ENCODE assay signal across 9 mouse cellular contexts in genomic region chr15:80159286-80159901, GRCm38 (mm10). TPM values are rescaled to one million over a fixed set of nuclear protein-coding genes. Genes with fewer than 3 reads are reported as not detected.
A peak's percentile ranks its signal among the peaks of the same experiment; 100 is the strongest.
DNase-seq lines count a peak whose midpoint lies in the region; ATAC-seq and TF ChIP-seq lines count a peak whose summit lies in the region.
"Had no signal": no experiment of that assay in that cellular context is flagged by ENCODE, and none has a peak within 500 bp of the region (broad histone marks: within the 10 kb centered on the region; RNA-seq: fewer than 3 reads in every experiment).

No protein-coding gene starts in this region.

- peak; percentile 38 for ATAC-seq in frontal cortex, adult (ENCODE audit: low TSS enrichment)
- peak; percentile 80 for ATAC-seq in lung, embryonic 14.5 days (ENCODE audit: insufficient read depth)

- WGBS in lung, embryonic 14.5 days = 28% methylated on average over 8 of the region's 8 CpGs

- peaks cover 86% of the 10 kb centered on the region for H3K36me3 ChIP-seq in lung, embryonic 14.5 days (ENCODE audit: insufficient read depth)

- H3K4me2 ChIP-seq in lung, embryonic 14.5 days = no peak overlapping the region

- peak overlapping the region; percentile 90 for H3K27ac ChIP-seq in lung, embryonic 14.5 days (ENCODE audit: low read depth)

- H3K9ac ChIP-seq in lung, embryonic 14.5 days = no peak overlapping the region

- no peak overlapping the region for H3K4me3 ChIP-seq in lung, embryonic 14.5 days (ENCODE audit: low read depth, low read length)

- no peak for TF ChIP-seq CTCF in lung, embryonic 14.5 days (IDR thresholded peaks at IDR 0.05; ENCODE audit: low read depth)

- H3K9me3 ChIP-seq in lung, embryonic 14.5 days (ENCODE audit: low read depth, low read length) = no peaks in the 10 kb centered on the region

- DNase-seq in frontal cortex, postnatal 14 days (ENCODE audit: low spot score in 2 of 2) = no peak
- DNase-seq in embryo, embryonic 10 days (ENCODE audit: low spot score) = peak; percentile 70
- peak; percentile 89 to 91 for DNase-seq in kidney, adult 8-10 months
- DNase-seq in lung, embryonic 14.5 days = peak; percentile 69
- DNase-seq in gastrocnemius, postnatal 25 days = no peak
- no peak for DNase-seq in thymus, postnatal 10 days (ENCODE audit: low spot score in 2 of 2)
- DNase-seq in right cerebral cortex, postnatal 36 days (ENCODE audit: low spot score in 2 of 2) = no peak

- no peaks in the 10 kb centered on the region for H3K27me3 ChIP-seq in lung, embryonic 14.5 days (ENCODE audit: insufficient read depth, low read length)
- H3K27me3 ChIP-seq: CH12.LX had no signal

- H3K4me1 ChIP-seq in lung, embryonic 14.5 days (ENCODE audit: insufficient read depth) = no peaks in the 10 kb centered on the region

RNA-seq across cellular contexts. Expression of gene Mgat3, which starts 14.1 kb away (rescaled TPM):
- 6.1 and 7.7 TPM in 2 replicates for polyA plus RNA-seq in lung, embryonic 14.5 days (2014; fragmentation: Nextera tagmentation; extraction: Ambion mirVana)
- total RNA-seq in gastrocnemius, postnatal 25 days (2021) = 1 to 10 TPM in 1 of 2 experiments, under 1 TPM in 1; 0.87 to 1.1 TPM

RNA-seq across cellular contexts. Expression of gene Tab1, which starts 26.5 kb away (rescaled TPM):
- 32.5 and 34.2 TPM in 2 replicates for polyA plus RNA-seq in lung, embryonic 14.5 days (2014; fragmentation: Nextera tagmentation; extraction: Ambion mirVana)
- total RNA-seq in gastrocnemius, postnatal 25 days (2021) = 10 to 100 TPM; 13.8 to 14.6 TPM

Comparison
In these comparisons a context has a peak if more than half of its experiments do, and no peak if none do; other contexts are left out.
1. DNase-seq: peak in embryo, embryonic 10 days (single experiment), kidney, adult 8-10 months (2 of 2) and lung, embryonic 14.5 days (single experiment); none in frontal cortex, postnatal 14 days (0 of 2), gastrocnemius, postnatal 25 days (single experiment), thymus, postnatal 10 days (0 of 2) and right cerebral cortex, postnatal 36 days (0 of 2).